Mouse (Mus musculus): ENCODE data around the gene B4galnt3. TPM values are rescaled to one million over a fixed set of nuclear protein-coding genes. Genes with fewer than 3 reads are reported as not detected.
A peak's percentile ranks its signal among the peaks of the same experiment; 100 is the strongest.

B4galnt3 gene
- polyA plus RNA-seq (2016; fragmentation: Nextera tagmentation; extraction: Ambion mirVana), result 0.73 and 0.78 TPM in 2 replicates

DNA sequence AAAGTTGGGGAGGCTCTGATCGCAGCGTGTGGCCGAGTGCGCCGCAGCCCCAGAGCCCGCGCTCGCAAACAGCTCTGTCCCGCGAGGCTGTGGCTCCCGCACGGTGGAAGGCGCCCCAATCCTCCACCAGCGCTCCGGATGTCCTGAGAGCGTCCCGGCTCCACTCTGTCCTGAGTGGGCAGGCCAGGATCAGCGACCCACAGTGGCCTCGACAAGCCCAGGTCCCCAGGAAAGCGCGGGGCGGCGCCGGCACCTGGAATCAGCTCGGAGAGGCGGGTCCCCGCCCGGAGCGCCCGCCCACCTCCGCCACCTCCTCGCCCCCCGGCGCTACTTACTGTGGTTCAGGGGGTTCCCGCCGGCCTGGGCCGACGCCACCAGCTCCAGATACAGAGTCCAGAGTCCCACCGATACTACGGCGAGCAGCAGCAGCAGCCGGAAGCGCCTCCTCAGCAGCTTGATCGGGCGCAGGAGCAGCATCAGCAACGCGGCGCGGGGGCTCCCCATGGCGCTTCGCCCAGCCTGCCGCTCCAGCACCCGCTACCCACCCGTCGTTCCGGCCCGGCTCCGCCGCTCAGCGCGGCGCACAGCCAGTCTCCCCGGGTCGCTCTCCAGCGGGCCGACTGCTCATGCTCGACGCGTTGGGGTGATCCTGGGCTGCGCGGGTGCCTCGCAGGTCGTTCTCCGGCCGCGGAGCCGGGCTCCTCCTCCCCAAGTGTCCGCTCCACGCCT lies at the start of gene B4galnt3, which contains the start of gene D330020A13Rik:
Gene B4galnt3, minus strand, starts transcription at position 504 of the 729 bp plus-strand sequence.
Gene D330020A13Rik, plus strand, starts transcription at position 309 of the 729 bp plus-strand sequence.
- peak; percentile 80 for ATAC-seq (ENCODE audit: insufficient number of reproducible peaks, insufficient read depth, low FRiP score, low TSS enrichment, low read depth)
- H3K9ac ChIP-seq (replicated peaks), result peak within 1 kb of the TSS; percentile 63
- peak within 1 kb of the TSS; percentile 95 for H3K4me2 ChIP-seq
- peak within 1 kb of the TSS; percentile 70 for H3K4me3 ChIP-seq (replicated peaks)
- H3K27ac ChIP-seq, result no peak within 1 kb of the TSS
- H3K36me3 ChIP-seq, result no peaks in the 10 kb centered on the region
- H3K4me1 ChIP-seq (replicated peaks), result no peaks in the 10 kb centered on the region
- WGBS, result under 1% methylated on average over 78 of the region's 79 CpGs
- peaks cover 53% of the 10 kb centered on the region for H3K27me3 ChIP-seq
- no peaks in the 10 kb centered on the region for H3K9me3 ChIP-seq

DNA sequence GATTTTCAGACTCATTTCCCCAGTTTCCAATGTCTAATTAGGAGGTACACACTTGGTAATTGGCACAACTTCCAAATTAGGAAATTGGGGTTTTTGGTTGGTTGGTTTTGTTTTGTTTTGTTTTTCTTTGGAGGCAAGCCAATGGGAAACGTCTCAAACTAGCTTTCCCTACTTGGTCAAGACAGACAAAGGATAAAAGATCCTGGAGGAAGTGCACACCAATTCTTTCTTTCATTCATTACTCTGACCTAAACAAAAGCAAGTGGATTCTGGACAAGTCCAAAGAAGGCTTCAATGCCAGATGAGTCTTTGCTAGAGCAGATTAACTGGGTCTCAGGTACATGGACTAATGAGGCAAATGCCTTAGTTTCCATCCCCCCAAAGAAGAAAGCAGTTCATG lies 49.6 kb upstream of the B4galnt3 start:
- H3K4me3 ChIP-seq (replicated peaks), result no peak overlapping the region
- WGBS, result 76% methylated on average over 1 of the region's 1 CpGs
- peaks cover 95% of the 10 kb centered on the region for H3K36me3 ChIP-seq
- H3K4me1 ChIP-seq (replicated peaks), result no peaks in the 10 kb centered on the region
- ATAC-seq (ENCODE audit: insufficient number of reproducible peaks, insufficient read depth, low FRiP score, low TSS enrichment, low read depth), result no peak
- H3K9me3 ChIP-seq, result no peaks in the 10 kb centered on the region
- H3K9ac ChIP-seq (replicated peaks), result no peak overlapping the region
- H3K4me2 ChIP-seq, result no peak overlapping the region
- no peaks in the 10 kb centered on the region for H3K27me3 ChIP-seq
- H3K27ac ChIP-seq, result no peak overlapping the region

DNA sequence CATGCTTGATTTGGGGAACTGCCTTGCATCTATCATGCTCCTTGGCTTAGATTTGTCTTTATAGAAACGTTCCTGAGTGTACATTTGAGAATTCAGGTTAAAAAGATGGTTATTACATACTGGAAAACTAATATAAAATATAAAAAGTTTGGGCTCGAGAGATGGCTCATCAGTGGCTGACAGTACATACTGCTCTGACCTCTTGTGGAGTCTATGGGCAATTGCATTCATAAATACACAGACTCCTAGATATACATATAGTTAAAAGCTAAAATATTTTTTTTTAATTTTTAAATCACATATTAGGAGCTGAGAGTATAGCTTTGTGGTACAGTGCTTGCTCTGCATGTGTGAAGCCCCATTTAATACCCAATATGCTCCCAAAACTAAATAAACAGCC lies 38.0 kb upstream of the B4galnt3 start:
- H3K9ac ChIP-seq (replicated peaks), result no peak overlapping the region
- peaks cover 91% of the 10 kb centered on the region for H3K36me3 ChIP-seq
- WGBS, result 80% methylated on average over 2 of the region's 2 CpGs

DNA sequence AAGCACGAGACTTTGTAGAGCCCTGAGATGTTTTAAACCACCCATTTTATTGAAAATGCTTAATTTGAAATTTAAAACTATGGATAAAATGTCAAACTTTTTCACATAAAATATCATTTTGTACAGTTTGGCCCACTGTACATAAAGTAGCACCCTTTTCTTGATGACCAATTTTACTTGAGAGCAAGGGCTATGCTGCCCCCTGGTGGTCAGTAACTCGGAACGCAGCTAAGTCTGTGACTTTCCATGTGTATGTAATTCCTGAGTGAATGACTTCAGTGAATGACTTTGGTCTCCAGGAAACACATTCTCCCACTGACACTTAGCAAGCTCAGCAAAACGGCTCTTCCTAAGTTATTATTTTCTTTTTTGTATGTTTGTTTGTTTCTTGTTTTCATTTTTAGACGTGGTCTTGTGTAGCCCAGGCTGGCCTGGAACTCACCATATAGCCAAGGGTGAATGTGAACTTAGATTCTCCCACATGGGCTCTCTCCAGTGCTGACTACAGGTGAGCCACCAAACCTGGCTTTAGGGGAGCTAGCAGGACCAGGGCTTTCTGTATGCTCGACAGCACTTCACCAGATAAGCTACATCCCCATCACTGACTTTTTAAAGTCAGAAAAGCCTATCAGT lies 30.1 kb upstream of the B4galnt3 start:
- Histone ChIP-seq H3K9ac (replicated peaks) (no peak overlapping the region), H3K36me3 (peaks cover 28% of the 10 kb centered on the region), H3K4me1 (replicated peaks) (no peaks in the 10 kb centered on the region), H3K27ac (no peak overlapping the region), H3K27me3 (no peaks in the 10 kb centered on the region), H3K4me2 (no peak overlapping the region), H3K9me3 (no peaks in the 10 kb centered on the region), H3K4me3 (replicated peaks) (no peak overlapping the region)
- no peak for ATAC-seq (ENCODE audit: insufficient number of reproducible peaks, insufficient read depth, low FRiP score, low TSS enrichment, low read depth)
- 32% methylated on average over 6 of the region's 6 CpGs for WGBS

More for the DNA sequence above, 38.0 kb upstream of the B4galnt3 start:
- Histone ChIP-seq H3K4me1 (replicated peaks) (no peaks in the 10 kb centered on the region), H3K4me2 (no peak overlapping the region), H3K27ac (no peak overlapping the region), H3K9me3 (no peaks in the 10 kb centered on the region), H3K4me3 (replicated peaks) (no peak overlapping the region), H3K27me3 (no peaks in the 10 kb centered on the region)
- no peak for ATAC-seq (ENCODE audit: insufficient number of reproducible peaks, insufficient read depth, low FRiP score, low TSS enrichment, low read depth)

GRCm38 (mm10) chr6:120320369-120320768 lies 26.0 kb upstream of the B4galnt3 start:
- H3K4me2 ChIP-seq, result no peak overlapping the region
- no peak overlapping the region for H3K27ac ChIP-seq
- ATAC-seq (ENCODE audit: insufficient number of reproducible peaks, insufficient read depth, low FRiP score, low TSS enrichment, low read depth), result no peak
- H3K27me3 ChIP-seq, result no peaks in the 10 kb centered on the region
- no peaks in the 10 kb centered on the region for H3K9me3 ChIP-seq
- no peak overlapping the region for H3K9ac ChIP-seq (replicated peaks)
- H3K36me3 ChIP-seq, result peaks cover 9% of the 10 kb centered on the region
- 68% methylated on average over 2 of the region's 2 CpGs for WGBS
- H3K4me1 ChIP-seq (replicated peaks), result no peaks in the 10 kb centered on the region
- no peak overlapping the region for H3K4me3 ChIP-seq (replicated peaks)

GRCm38 (mm10) chr6:120319129-120319528 lies 24.8 kb upstream of the B4galnt3 start:
- ATAC-seq (ENCODE audit: insufficient number of reproducible peaks, insufficient read depth, low FRiP score, low TSS enrichment, low read depth), result no peak

GRCm38 (mm10) chr6:120318303-120318940 lies 24.1 kb upstream of the B4galnt3 start:
- no peak for ATAC-seq (ENCODE audit: insufficient number of reproducible peaks, insufficient read depth, low FRiP score, low TSS enrichment, low read depth)
- H3K9ac ChIP-seq (replicated peaks), result no peak overlapping the region
- no peaks in the 10 kb centered on the region for H3K9me3 ChIP-seq
- H3K27me3 ChIP-seq, result no peaks in the 10 kb centered on the region
- no peak overlapping the region for H3K27ac ChIP-seq
- H3K36me3 ChIP-seq, result no peaks in the 10 kb centered on the region
- no peak overlapping the region for H3K4me2 ChIP-seq
- no peak overlapping the region for H3K4me3 ChIP-seq (replicated peaks)
- WGBS, result 73% methylated on average over 11 of the region's 11 CpGs
- H3K4me1 ChIP-seq (replicated peaks), result no peaks in the 10 kb centered on the region

More at GRCm38 (mm10) chr6:120319129-120319528, 24.8 kb upstream of the B4galnt3 start:
- Histone ChIP-seq H3K4me2 (no peak overlapping the region), H3K9me3 (no peaks in the 10 kb centered on the region), H3K4me1 (replicated peaks) (no peaks in the 10 kb centered on the region), H3K27me3 (no peaks in the 10 kb centered on the region), H3K4me3 (replicated peaks) (no peak overlapping the region), H3K9ac (replicated peaks) (no peak overlapping the region), H3K36me3 (no peaks in the 10 kb centered on the region; the same call in 1 of the 2 replicates), H3K27ac (no peak overlapping the region)
- 90% methylated on average over 9 of the region's 9 CpGs for WGBS

DNA sequence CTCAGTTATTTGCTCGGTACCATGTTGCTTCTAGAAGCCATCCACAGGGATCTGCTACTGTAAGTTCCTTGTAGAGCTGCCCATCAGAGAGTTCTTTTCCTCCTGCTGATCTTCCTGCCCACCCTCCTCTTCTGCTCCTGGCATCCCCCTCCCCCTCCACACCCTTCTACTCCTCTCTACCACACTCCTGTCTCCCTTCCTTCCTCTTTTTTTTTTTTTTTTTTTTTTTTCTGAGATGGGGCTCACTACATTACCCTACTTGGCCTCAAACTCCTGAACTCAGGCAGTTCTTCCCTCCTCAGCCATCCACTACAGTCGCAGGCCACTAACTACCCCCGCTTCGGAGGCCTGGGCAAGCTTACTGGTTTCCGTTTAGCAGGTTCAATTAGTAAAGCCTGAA lies 18.1 kb upstream of the B4galnt3 start:
- no peak for ATAC-seq (ENCODE audit: insufficient number of reproducible peaks, insufficient read depth, low FRiP score, low TSS enrichment, low read depth)
- 45% methylated on average over 5 of the region's 5 CpGs for WGBS
- no peaks in the 10 kb centered on the region for H3K36me3 ChIP-seq
- H3K27ac ChIP-seq, result no peak overlapping the region
- H3K4me3 ChIP-seq (replicated peaks), result no peak overlapping the region
- H3K9ac ChIP-seq (replicated peaks), result no peak overlapping the region
- H3K9me3 ChIP-seq, result no peaks in the 10 kb centered on the region
- H3K4me1 ChIP-seq (replicated peaks), result no peaks in the 10 kb centered on the region
- no peaks in the 10 kb centered on the region for H3K27me3 ChIP-seq
- no peak overlapping the region for H3K4me2 ChIP-seq

- H3K4me1 ChIP-seq (replicated peaks), result no peaks in the 10 kb centered on the region
- no peaks in the 10 kb centered on the region for H3K9me3 ChIP-seq
- no peak for ATAC-seq (ENCODE audit: insufficient number of reproducible peaks, insufficient read depth, low FRiP score, low TSS enrichment, low read depth)
- no peak overlapping the region for H3K9ac ChIP-seq (replicated peaks)
- no peaks in the 10 kb centered on the region for H3K36me3 ChIP-seq
- H3K4me3 ChIP-seq (replicated peaks), result no peak overlapping the region
- H3K27ac ChIP-seq, result no peak overlapping the region
- 38% methylated on average over 3 of the region's 3 CpGs for WGBS
- H3K4me2 ChIP-seq, result no peak overlapping the region
- no peaks in the 10 kb centered on the region for H3K27me3 ChIP-seq
These were observed 15.4 kb upstream of the B4galnt3 start for GRCm38 (mm10) chr6:120309787-120310186.

- Histone ChIP-seq H3K4me2 (no peak overlapping the region), H3K27me3 (no peaks in the 10 kb centered on the region), H3K9me3 (no peaks in the 10 kb centered on the region), H3K9ac (replicated peaks) (no peak overlapping the region), H3K4me1 (replicated peaks) (no peaks in the 10 kb centered on the region), H3K4me3 (replicated peaks) (no peak overlapping the region), H3K36me3 (no peaks in the 10 kb centered on the region), H3K27ac (no peak overlapping the region)
- no peak for ATAC-seq (ENCODE audit: insufficient number of reproducible peaks, insufficient read depth, low FRiP score, low TSS enrichment, low read depth)
- WGBS, result 72% methylated on average over 9 of the region's 9 CpGs
These were observed 15.0 kb upstream of the B4galnt3 start for GRCm38 (mm10) chr6:120309338-120309737.

DNA sequence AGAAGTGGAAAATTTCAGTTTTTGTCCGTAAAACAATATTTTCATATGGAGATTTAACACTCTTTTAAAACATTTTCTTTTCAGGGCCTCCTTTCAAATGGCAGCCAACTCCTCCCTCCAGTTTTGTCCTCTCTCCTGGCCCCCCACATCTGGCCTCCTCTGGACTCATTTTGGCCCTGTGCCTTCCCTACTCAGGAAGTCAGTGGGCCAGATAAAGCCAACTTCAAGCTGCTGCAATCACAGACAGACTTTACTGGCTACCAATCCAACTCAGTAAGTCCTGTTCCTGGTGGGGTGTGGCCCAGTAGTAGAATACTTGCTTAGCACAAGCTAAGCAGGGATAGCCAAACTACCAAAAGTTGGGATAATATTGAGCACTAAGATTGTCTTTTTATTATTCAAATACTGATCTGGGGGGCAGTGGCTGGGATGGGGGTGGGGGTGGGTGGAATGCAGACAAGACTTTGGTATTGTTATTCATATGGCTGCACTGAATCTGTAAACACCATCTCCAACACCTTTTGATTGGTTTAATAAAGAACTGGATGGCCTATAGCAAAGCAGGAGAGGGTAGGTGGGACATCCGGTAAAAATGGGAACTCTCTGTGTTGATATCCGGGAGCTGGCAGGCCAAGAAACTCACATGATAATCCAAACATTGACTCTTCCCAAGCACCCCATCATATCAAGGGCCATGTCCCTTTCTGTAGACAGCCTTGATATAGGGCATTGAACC lies 12.7 kb upstream of the B4galnt3 start:
- 92% methylated on average over 3 of the region's 3 CpGs for WGBS
- Histone ChIP-seq H3K9me3 (no peaks in the 10 kb centered on the region), H3K4me3 (replicated peaks) (no peak overlapping the region), H3K9ac (replicated peaks) (no peak overlapping the region), H3K27me3 (0 out of 2 replicates have a peak, but pooled peaks cover 2% of the 10 kb centered on the region), H3K36me3 (no peaks in the 10 kb centered on the region), H3K4me2 (no peak overlapping the region), H3K4me1 (replicated peaks) (no peaks in the 10 kb centered on the region), H3K27ac (no peak overlapping the region)
- no peak for ATAC-seq (ENCODE audit: insufficient number of reproducible peaks, insufficient read depth, low FRiP score, low TSS enrichment, low read depth)

Data from limb, embryonic 12.5 days (tissue).